In the genomic region with DNA sequence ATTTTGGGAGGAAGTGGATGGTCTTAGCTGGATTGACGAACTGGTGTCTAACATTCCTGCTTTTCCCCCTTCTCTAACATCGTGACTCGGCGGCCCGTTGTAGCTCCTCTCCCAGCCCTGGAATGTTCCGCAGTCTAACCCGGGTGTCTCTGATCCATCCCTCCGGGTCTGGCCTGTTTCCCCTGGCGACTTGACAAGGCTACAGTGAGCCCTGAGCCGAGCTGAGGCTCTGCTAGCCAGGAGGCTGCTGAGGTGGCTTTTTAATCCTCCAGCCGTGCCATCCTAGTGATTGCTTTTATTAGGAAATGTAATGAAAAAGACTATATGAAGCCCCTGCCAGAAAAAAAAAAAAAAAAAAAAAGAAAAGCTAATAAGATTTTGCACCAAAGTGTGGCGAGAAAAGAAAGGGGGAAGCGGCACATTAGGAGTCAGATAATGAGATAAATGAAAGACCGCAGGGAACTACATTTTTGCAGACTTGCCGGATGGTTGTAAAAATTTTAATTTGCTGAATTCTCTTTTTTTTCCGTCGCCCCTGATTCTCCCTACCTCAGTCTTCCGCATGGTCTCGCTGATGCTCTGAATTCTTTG, we compare ENCODE assay signal across 9 mouse cellular contexts. TPM values are rescaled to one million over a fixed set of nuclear protein-coding genes. Genes with fewer than 3 reads are reported as not detected.
A peak's percentile ranks its signal among the peaks of the same experiment; 100 is the strongest.
DNase-seq lines count a peak whose midpoint lies in the region; ATAC-seq and TF ChIP-seq lines count a peak whose summit lies in the region.
"Had no signal": no experiment of that assay in that cellular context is flagged by ENCODE, and none has a peak within 500 bp of the region (broad histone marks: within the 10 kb centered on the region; RNA-seq: fewer than 3 reads in every experiment).

No protein-coding gene starts in this region.

- H3K4me3 ChIP-seq in lung, embryonic 14.5 days (ENCODE audit: low read depth, low read length), result no peak overlapping the region
- no peak overlapping the region for H3K4me3 ChIP-seq in lung, adult 2 months (replicated peaks; ENCODE audit: extremely low read depth, low read depth, low read length)
- no peak overlapping the region for H3K4me3 ChIP-seq in cerebellum, adult 2 months (replicated peaks; ENCODE audit: insufficient read depth, low read depth, low read length)
- H3K4me3 ChIP-seq in midbrain, embryonic 14.5 days (replicated peaks; ENCODE audit: low read depth, low read length), result no peak overlapping the region

- no peak for TF ChIP-seq CTCF in lung, embryonic 14.5 days (IDR thresholded peaks at IDR 0.05; ENCODE audit: low read depth)
- no peak for TF ChIP-seq CTCF in lung, adult 2 months (IDR thresholded peaks at IDR 0.05; ENCODE audit: insufficient read depth, low read length)
- no peak for TF ChIP-seq CTCF in cerebellum, adult 2 months (IDR thresholded peaks at IDR 0.05; ENCODE audit: borderline replicate concordance, insufficient read depth, low read depth, low read length)

- H3K36me3 ChIP-seq in lung, embryonic 14.5 days (ENCODE audit: insufficient read depth), result no peaks in the 10 kb centered on the region
- H3K36me3 ChIP-seq in midbrain, embryonic 14.5 days (ENCODE audit: control insufficient read depth, insufficient read depth, low read length), result no peaks in the 10 kb centered on the region

- 30% methylated on average over 19 of the region's 19 CpGs for WGBS in lung, embryonic 14.5 days
- 45% methylated on average over 19 of the region's 19 CpGs for WGBS in lung, adult 2 months
- 18% methylated on average over 19 of the region's 19 CpGs for WGBS in cerebellum, adult 2 months
- 6% methylated on average over 19 of the region's 19 CpGs for WGBS in midbrain, embryonic 14.5 days

- peak; percentile 72 for DNase-seq in lung, embryonic 14.5 days
- DNase-seq in lung, adult 2 months, result no peak
- DNase-seq in cerebellum, adult 2 months, result peak; percentile 83 to 89
- DNase-seq in gastrocnemius, postnatal 25 days, result peak; percentile 29
- peak; percentile 70 for DNase-seq in midbrain, embryonic 14.5 days
- DNase-seq in thymus, postnatal 4 days, result no peak
- DNase-seq in adrenal gland, adult 18-20 months (ENCODE audit: low spot score in 2 of 2), result no peak

- no peak overlapping the region for H3K9ac ChIP-seq in lung, embryonic 14.5 days
- no peak overlapping the region; the same call in 1 of the 2 replicates for H3K9ac ChIP-seq in midbrain, embryonic 14.5 days (replicated peaks; ENCODE audit: low read length)

- 0 out of 2 replicates have a peak, but pooled peaks cover 4% of the 10 kb centered on the region for H3K27me3 ChIP-seq in lung, embryonic 14.5 days (ENCODE audit: insufficient read depth, low read length)
- no peaks in the 10 kb centered on the region for H3K27me3 ChIP-seq in cerebellum, adult 2 months (ENCODE audit: control insufficient read depth, insufficient read depth, low read length)
- H3K27me3 ChIP-seq in midbrain, embryonic 14.5 days (ENCODE audit: control insufficient read depth, insufficient read depth, low read length), result no peaks in the 10 kb centered on the region

- peaks cover 17% of the 10 kb centered on the region; the same call in 1 of the 2 replicates for H3K4me1 ChIP-seq in lung, embryonic 14.5 days (ENCODE audit: insufficient read depth)
- H3K4me1 ChIP-seq in lung, adult 2 months (ENCODE audit: control insufficient read depth, insufficient read depth, low read length), result peaks cover 2% of the 10 kb centered on the region; the same call in 1 of the 2 replicates
- H3K4me1 ChIP-seq in cerebellum, adult 2 months (ENCODE audit: control insufficient read depth, insufficient read depth, low read length), result peaks cover 10% of the 10 kb centered on the region
- H3K4me1 ChIP-seq in midbrain, embryonic 14.5 days (ENCODE audit: control insufficient read depth, insufficient read depth, low read length), result peaks cover 47% of the 10 kb centered on the region

- H3K27ac ChIP-seq in lung, embryonic 14.5 days (ENCODE audit: low read depth), result no peak overlapping the region
- H3K27ac ChIP-seq in cerebellum, adult 2 months (ENCODE audit: insufficient read depth, low read length), result no peak overlapping the region
- peak overlapping the region; percentile 80 for H3K27ac ChIP-seq in midbrain, embryonic 14.5 days (replicated peaks; ENCODE audit: low read depth, low read length)

- H3K4me2 ChIP-seq in lung, embryonic 14.5 days, result no peak overlapping the region
- H3K4me2 ChIP-seq in midbrain, embryonic 14.5 days (ENCODE audit: low read length), result peak overlapping the region; percentile 34; the same call in 1 of the 2 replicates

- TF ChIP-seq POLR2A in lung, adult 2 months (IDR thresholded peaks at IDR 0.05; ENCODE audit: borderline replicate concordance, extremely low read depth, low read depth, low read length), result no peak
- no peak for TF ChIP-seq POLR2A in cerebellum, adult 2 months (IDR thresholded peaks at IDR 0.05; ENCODE audit: borderline replicate concordance, insufficient read depth, low read length)

- H3K9me3 ChIP-seq in lung, embryonic 14.5 days (ENCODE audit: low read depth, low read length), result no peaks in the 10 kb centered on the region
- H3K9me3 ChIP-seq in midbrain, embryonic 14.5 days (ENCODE audit: control insufficient read depth, low read length), result no peaks in the 10 kb centered on the region

- no peak for ATAC-seq in lung, embryonic 14.5 days (ENCODE audit: insufficient read depth)
- no peak for ATAC-seq in midbrain, embryonic 14.5 days (ENCODE audit: low FRiP score, low TSS enrichment)
- ATAC-seq in activated CD4-positive, CD25-positive, alpha-beta regulatory T cell, adult 4 months, result no peak

RNA-seq across cellular contexts. Expression of a gene that starts 12.3 kb away (rescaled TPM):
- 0.88 and 1.6 TPM in 2 replicates for polyA plus RNA-seq in lung, embryonic 14.5 days (2014; fragmentation: Nextera tagmentation; extraction: Ambion mirVana)
- polyA plus RNA-seq in lung, adult 2 months (2012; rRNA removed), result 0.60 and 1.3 TPM in 2 replicates
- 6.8 and 9.0 TPM in 2 replicates for polyA plus RNA-seq in cerebellum, adult 2 months (2012; rRNA removed)
- total RNA-seq in gastrocnemius, postnatal 25 days (2021), result under 1 TPM in 1 of 2 experiments, not detected in 1; 0.16 TPM
- polyA plus RNA-seq in midbrain, embryonic 14.5 days (2014; fragmentation: Nextera tagmentation; extraction: Ambion mirVana), result 4.0 and 4.2 TPM in 2 replicates
- 1 to 10 TPM in 1 of 2 experiments, under 1 TPM in 1; 0.52 to 1.6 TPM for polyA plus RNA-seq in activated CD4-positive, CD25-positive, alpha-beta regulatory T cell, adult 4 months (2017; shearing (Covaris generic))
- 1 to 10 TPM in 1 of 2 experiments, under 1 TPM in 1; 0.26 to 2.4 TPM for total RNA-seq in adrenal gland, adult 18-20 months (2021)

RNA-seq across cellular contexts. Expression of a gene that starts 24.4 kb away (rescaled TPM):
- 0.05 and 0.22 TPM in 2 replicates for polyA plus RNA-seq in lung, embryonic 14.5 days (2014; fragmentation: Nextera tagmentation; extraction: Ambion mirVana)
- 0.12 and 0.19 TPM in 2 replicates for polyA plus RNA-seq in lung, adult 2 months (2012; rRNA removed)
- 71.0 and 76.9 TPM in 2 replicates for polyA plus RNA-seq in cerebellum, adult 2 months (2012; rRNA removed)
- total RNA-seq in gastrocnemius, postnatal 25 days (2021), result under 1 TPM in 1 of 2 experiments, not detected in 1; 0.16 TPM
- polyA plus RNA-seq in midbrain, embryonic 14.5 days (2014; fragmentation: Nextera tagmentation; extraction: Ambion mirVana), result 121 and 124 TPM in 2 replicates
- under 1 TPM in 1 of 2 experiments, not detected in 1; 0.20 TPM for polyA plus RNA-seq in activated CD4-positive, CD25-positive, alpha-beta regulatory T cell, adult 4 months (2017; shearing (Covaris generic))
- 1 to 10 TPM; 2.1 to 2.4 TPM for total RNA-seq in adrenal gland, adult 18-20 months (2021)
- polyA plus RNA-seq: heart, postnatal 0 days had no signal

Comparison
In these comparisons a context has a peak if more than half of its experiments do, and no peak if none do; other contexts are left out.
1. DNase-seq: peak in lung, embryonic 14.5 days (single experiment), cerebellum, adult 2 months (2 of 2), gastrocnemius, postnatal 25 days (single experiment) and midbrain, embryonic 14.5 days (single experiment); none in lung, adult 2 months (single experiment), thymus, postnatal 4 days (single experiment) and adrenal gland, adult 18-20 months (0 of 2).
2. RNA of a gene that starts 24.4 kb away (polyA plus RNA-seq): 121 to 124 TPM in midbrain, embryonic 14.5 days and 71.0 to 76.9 TPM in cerebellum, adult 2 months; 0.05 to 0.22 TPM in lung, embryonic 14.5 days, 0.20 TPM in activated CD4-positive, CD25-positive, alpha-beta regulatory T cell, adult 4 months and 0.12 to 0.19 TPM in lung, adult 2 months; every median in the first group is over 10 times any median in the second.